Mouse (Mus musculus): ENCODE measurements around the gene Mapt.

- TF ChIP-seq CTCF (IDR thresholded peaks at IDR 0.05; ENCODE audit: control insufficient read depth, insufficient read depth, low read length): no peak
- no peak for TF ChIP-seq POLR2A (IDR thresholded peaks at IDR 0.05; ENCODE audit: borderline replicate concordance, control insufficient read depth, low read depth, low read length)
Observed at GRCm38 (mm10) chr11:104306483-104306882, 75.3 kb downstream of the Mapt start.
